Mouse (Mus musculus): ENCODE results near the gene Ppdpf.

Ppdpf gene

GRCm38 (mm10) chr2:181218881-181219485 is 31.9 kb downstream of the Ppdpf start:
- DNase-seq (ENCODE audit: low read depth, low spot score), result no peak

DNA sequence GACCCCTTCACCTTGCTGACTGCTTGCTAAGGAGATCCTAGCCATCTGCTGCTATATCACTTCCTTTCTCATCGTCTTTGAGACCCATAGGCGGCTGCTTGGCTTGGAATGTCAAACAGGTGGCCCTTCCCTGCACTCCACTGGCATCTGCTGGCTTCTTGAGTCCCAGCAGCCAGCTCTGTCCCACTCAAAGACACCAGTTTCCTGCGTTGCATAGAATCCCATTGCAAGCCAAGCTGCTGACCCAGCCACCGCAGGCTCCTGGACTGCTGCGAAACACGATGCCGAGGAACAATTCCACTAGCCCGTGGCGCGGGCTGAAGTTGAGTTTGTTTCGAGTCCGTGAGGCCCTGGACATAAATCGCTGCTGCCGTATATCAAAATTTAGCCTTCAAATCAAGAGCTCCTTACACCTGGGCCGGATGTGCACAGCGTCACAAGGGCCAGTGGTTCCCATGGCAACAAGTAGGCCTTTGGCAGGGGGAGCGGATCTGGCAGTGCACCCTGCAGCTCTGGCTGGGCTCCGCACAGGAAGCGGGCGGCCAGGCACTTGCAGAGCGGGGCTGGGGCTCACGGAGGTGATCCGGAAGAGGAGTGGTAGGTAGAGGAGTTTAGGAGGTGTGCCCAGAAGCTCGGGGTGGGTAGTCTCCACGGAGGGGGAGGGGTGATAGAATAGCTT is 32.6 kb downstream of the Ppdpf start, which contains the start of gene Fndc11:
Gene Fndc11 (plus strand): TSS at position 476 of the 679 bp plus-strand sequence.
- peak; percentile 93 for DNase-seq (ENCODE audit: low read depth, low spot score)

- DNase-seq (ENCODE audit: low read depth, low spot score), result no peak
Measured at GRCm38 (mm10) chr2:181220361-181220760, 33.3 kb downstream of the Ppdpf start.

- DNase-seq (ENCODE audit: low read depth, low spot score), result no peak
Measured at GRCm38 (mm10) chr2:181224994-181225393, 37.9 kb downstream of the Ppdpf start.

DNA sequence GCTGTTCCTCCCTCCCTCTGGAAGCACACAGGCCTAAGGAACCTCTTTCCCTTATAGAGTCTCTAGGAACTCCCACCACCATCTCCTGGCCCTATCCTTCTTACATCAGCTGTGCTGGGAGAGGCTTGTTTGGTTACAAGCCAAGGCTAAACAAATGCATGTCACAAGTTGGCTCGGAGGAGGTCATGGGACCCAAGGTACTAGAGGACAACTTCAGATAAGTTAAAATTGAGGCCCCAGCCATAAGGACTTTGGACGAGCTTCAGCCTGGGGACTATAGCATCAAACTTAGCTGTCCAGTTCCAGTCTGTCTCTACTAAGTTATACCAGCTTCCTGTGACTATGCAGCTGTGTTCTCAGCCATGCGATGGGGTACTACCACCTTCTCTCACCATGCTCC is 40.1 kb downstream of the Ppdpf start:
- DNase-seq (ENCODE audit: low read depth, low spot score), result no peak

DNA sequence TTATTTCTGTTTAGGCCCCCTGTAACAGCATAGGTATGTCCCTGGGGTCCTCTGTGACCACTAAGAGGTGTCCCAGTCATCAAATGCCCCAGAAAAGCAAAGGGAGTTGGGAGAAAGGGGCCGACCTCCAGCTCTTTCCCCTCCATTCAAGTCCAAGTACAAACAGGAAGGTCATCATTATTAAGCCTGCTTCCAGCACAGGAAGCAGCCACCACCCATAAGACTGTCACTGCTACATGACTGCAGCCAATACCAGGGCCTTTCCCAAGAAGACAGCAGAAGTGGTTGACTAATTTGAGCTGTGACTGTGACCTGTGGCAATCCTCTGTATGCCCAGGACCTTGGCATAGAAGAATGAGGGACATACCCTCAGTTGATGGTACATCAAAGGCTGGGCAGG is 41.3 kb downstream of the Ppdpf start:
- DNase-seq (ENCODE audit: low read depth, low spot score), result no peak

DNA sequence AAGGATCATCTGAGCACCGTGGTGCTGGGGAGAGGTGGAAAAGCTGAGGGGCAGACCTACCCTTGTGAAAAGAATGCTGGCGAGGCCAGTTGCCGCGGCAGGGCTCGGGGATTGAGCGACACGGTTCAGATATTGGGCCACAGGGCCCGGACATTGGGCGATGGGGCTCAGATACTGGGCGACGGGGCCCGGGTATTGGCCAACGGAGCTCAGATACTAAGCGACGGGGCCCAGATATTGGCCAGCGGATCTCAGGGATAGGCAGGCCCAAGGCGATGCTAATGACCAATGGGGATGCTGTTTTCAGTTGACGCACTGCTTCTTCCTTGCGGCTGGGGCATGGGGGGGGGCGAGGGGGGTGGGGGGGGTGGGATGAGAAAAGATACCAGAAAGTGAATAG is 44.1 kb downstream of the Ppdpf start:
- DNase-seq (ENCODE audit: low read depth, low spot score), result no peak

DNA sequence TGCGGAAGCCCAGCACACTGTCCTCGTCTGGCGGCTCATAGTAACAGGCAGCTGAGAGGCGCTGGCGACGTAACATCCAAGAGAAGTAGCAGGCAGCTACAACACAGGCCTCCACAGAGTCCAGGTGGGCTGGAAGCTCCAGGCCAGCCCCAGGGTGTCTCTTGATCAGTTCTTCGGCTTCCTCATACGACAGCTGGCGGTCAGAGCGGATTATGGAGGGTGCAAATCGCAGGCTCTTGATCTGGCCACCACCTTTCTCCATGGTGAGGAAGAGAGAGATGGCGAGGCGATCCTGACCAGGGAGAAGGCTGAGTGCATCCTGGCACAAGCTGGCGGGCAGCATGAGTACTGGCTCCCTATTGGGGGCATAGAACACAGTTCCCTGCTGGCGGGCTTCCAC is 46.4 kb downstream of the Ppdpf start:
- DNase-seq (ENCODE audit: low read depth, low spot score), result no peak

DNA sequence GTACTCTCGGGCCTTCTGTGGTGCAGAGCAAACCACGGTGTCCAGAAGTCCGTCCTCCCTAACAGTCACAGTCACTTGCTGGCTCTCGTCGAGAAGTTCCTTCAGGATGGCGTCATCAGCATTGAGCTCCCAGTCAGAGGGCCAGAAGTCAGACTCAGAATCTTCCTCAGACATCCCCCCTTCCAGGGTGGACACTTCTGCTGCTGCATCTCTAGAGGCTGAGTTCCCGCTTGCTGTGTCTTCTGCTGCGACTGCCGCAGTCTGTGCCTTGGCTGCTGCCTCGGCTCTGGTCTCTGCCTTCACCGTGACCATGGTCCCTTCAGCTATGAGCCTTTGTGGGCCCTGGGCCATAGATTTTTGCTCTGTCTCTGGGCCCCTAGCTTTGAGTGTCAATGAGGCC is 47.6 kb downstream of the Ppdpf start:
- DNase-seq (ENCODE audit: low read depth, low spot score), result no peak

DNA sequence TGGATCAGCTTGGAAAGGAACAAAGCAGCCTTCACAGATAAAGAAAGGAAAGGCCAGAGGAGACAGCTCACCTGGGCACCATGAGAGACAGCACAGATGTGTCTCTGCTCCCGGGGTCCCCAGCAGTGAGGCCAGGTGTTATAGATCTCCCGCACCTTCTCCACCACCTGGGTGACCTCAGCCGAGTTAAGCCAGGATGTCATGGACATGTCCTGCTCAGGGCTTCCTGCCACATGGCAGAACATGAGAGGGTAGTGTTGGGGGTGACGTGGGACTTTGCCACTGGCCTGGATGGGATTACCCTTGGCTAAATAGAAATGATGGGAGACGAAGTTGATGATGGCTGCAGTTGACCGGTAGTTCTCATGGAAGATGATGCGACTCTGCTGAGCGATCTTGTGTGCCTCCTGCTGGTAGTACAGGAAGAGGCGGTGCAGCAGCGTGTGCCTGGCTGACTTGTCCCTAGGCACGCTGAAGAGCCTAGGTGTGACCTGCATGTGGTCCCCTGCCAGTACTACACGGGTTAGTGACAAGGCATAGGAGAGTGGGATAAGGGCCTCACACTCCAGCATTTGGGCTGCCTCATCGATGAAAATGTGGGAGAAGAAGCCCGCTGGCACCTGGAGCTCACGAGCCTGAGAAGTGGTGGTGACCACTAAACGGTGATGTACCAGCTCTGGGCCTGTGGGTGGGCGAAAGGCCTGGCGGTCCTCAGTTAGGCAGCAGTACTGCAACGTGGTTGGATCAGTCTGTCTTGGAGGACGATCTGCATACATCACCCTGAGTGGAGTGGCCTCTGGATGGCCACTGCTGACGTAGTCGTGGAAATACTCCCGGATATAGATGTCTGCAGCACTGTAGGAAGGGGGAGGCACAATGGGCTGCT is 48.9 kb downstream of the Ppdpf start:
- peak; percentile 29 for DNase-seq (ENCODE audit: low read depth, low spot score)

DNA sequence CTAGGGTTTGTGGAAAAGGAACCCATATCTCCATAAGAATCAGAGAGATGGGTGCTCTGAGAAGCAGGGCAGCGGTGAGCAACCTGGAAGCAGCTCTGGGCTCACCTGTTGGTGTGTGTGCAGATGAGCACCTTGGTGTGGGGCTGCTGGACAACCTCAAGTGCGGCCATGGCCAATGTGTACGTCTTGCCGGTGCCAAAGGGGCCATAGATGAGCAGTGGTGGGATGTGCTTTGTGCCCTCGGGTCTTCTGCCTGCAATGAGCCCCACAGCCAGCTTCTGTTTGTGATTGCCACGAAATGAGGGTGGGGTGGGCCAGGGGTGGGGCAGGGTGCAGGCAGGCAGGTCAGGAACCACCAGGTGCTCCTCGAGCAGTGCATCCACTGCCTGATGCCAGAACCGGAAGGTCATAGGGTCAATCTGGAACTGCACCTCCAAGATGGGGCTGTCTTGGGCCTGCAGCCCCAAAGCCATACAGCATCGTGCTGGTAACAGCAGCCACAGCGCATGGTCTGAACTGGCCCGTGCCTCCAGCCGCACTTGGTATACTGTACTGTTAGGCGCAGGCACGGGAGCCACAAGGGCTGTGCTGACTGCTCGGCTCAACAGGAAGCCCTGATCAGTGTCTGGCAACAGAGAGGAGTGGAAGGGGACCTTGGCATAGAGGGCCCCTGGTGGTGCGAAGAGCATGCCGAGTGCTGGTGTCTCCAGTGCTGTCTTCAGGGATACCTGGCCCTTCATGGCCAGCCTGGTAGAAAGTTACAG is 50.4 kb downstream of the Ppdpf start:
- no peak for DNase-seq (ENCODE audit: low read depth, low spot score)

DNA sequence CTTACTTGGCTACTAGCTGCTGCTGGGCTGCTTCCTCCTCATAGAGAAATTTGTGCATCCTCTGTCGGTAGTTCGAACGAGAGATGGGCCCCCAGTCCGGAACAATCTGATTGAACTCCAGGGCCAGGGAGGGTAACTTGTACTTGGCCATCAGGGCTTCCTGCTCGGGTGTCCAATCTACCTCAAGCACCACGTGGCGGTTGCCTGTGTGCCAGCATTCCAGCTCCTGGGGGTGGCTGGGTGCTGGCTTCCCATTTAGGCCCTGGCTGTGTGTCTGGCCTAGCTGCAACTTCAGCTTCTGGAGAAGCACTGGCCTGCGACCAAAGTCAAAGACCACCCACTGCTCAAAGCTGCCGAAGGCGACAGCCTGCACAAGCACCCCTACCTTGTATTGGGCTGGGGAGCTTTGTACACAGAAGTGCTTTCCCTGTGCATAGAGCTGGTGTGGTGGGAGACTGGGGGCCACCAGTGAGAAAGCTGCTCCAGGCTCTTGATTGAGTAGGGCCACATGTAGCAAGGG is 51.1 kb downstream of the Ppdpf start:
- DNase-seq (ENCODE audit: low read depth, low spot score), result no peak
